Mouse (Mus musculus) midbrain, embryonic 14.5 days (tissue): ENCODE measurements around the gene Klhl32. TPM values are rescaled to one million over a fixed set of nuclear protein-coding genes. Genes with fewer than 3 reads are reported as not detected.
A peak's percentile ranks its signal among the peaks of the same experiment; 100 is the strongest.

ENCODE experiments used
- ATAC-seq: fragments of 200-750 bp; cut with Nextera tagmentation; 2 replicates; pipeline ENCODE4 v1.8.0; 2017; ENCODE audit warnings: moderate number of reproducible peaks, moderate library complexity; ENCODE audit not compliant: low FRiP score, low TSS enrichment
- DNase-seq: peaks from one replicate; pipeline ENCODE4 v3.0.0-alpha.2; 2015
- H3K27ac ChIP-seq: fragments of 300-500 bp; sonication (generic); replicated peaks from 2 replicates; pipeline ENCODE4 v1.5.1; 2014; ENCODE audit warnings: mild to moderate bottlenecking, low read depth, low read length, moderate library complexity
- H3K27me3 ChIP-seq: fragments of 300-500 bp; sonication (generic); 2 replicates; pipeline ENCODE4 v1.6.1; 2014; ENCODE audit warnings: low read length, control low read depth, mixed read lengths; ENCODE audit not compliant: control insufficient read depth, insufficient read depth
- H3K36me3 ChIP-seq: fragments of 300-500 bp; sonication (generic); 2 replicates; pipeline ENCODE4 v1.6.1; 2014; ENCODE audit warnings: low read length, control low read depth; ENCODE audit not compliant: control insufficient read depth, insufficient read depth
- H3K4me1 ChIP-seq: fragments of 300-500 bp; sonication (generic); 2 replicates; pipeline ENCODE4 v1.6.1; 2014; ENCODE audit warnings: mild to moderate bottlenecking, antibody characterized with exemption, low read length, control low read depth; ENCODE audit not compliant: control insufficient read depth, insufficient read depth
- H3K4me2 ChIP-seq: fragments of 300-500 bp; sonication (generic); 2 replicates; pipeline ENCODE4 v1.6.1; 2014; ENCODE audit warnings: mild to moderate bottlenecking, low read length, moderate library complexity
- H3K4me3 ChIP-seq: fragments of 300-500 bp; sonication (generic); replicated peaks from 2 replicates; pipeline ENCODE4 v1.5.1; 2014; ENCODE audit warnings: low read depth, low read length
- H3K9ac ChIP-seq: fragments of 300-500 bp; sonication (generic); replicated peaks from 2 replicates; pipeline ENCODE4 v1.6.1; 2014; ENCODE audit warnings: mild to moderate bottlenecking, low read length, moderate library complexity
- H3K9me3 ChIP-seq: fragments of 300-500 bp; sonication (generic); 2 replicates; pipeline ENCODE4 v1.6.1; 2016; ENCODE audit warnings: low read length, control low read depth, mixed read lengths; ENCODE audit not compliant: control insufficient read depth
- WGBS: fragments of 180-500 bp; shearing (Covaris S2); extraction: QIAGEN DNeasy Blood & Tissue Kit; methylation state at CpG from one replicate; pipeline ENCODE4 v1.1.7; 2014; 5-methylcytosine and 5-hydroxymethylcytosine counted together
- polyA plus RNA-seq: library from polyadenylated mRNA; unstranded; fragments of >200 nt; fragmentation: Nextera tagmentation; extraction: Ambion mirVana; gene quantifications from 2 replicates; pipeline ENCODE4 v1.2.1, GENCODE M21; 2014

Gene Klhl32
- polyA plus RNA-seq, 1 experiment from 2014 or later: 22.3 TPM

DNA sequence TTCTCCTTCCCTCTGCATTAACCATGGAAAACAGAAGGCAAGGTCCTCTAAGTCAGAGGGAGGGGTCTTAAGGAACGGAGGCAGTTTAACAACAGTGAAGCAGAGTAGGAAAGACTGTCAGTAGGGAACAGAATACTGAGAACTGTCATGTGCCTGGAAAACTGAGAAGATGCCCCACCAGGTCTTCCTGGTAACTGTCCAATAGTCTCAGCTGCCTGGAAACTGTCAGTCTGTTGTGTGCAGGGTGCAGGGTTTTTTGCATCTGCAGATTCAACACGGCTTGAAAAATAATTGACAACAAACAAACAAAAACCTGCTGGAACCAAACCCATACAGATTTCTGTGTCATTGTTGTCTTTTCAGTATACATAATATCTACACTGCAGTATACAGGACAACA lies 208.6 kb downstream of the Klhl32 start:
- 83% methylated on average over 2 of the region's 2 CpGs for WGBS
- no peak overlapping the region for H3K27ac ChIP-seq
- ATAC-seq (no peak), DNase-seq (no peak)
- H3K4me3 ChIP-seq: no peak overlapping the region
- no peaks in the 10 kb centered on the region for H3K9me3 ChIP-seq
- no peaks in the 10 kb centered on the region for H3K4me1 ChIP-seq
- H3K9ac ChIP-seq: no peak overlapping the region
- no peaks in the 10 kb centered on the region for H3K27me3 ChIP-seq
- H3K4me2 ChIP-seq: no peak overlapping the region
- no peaks in the 10 kb centered on the region for H3K36me3 ChIP-seq

GRCm38 (mm10) chr4:24631177-24631911 lies 219.6 kb downstream of the Klhl32 start:
- H3K4me1 ChIP-seq: peaks cover 10% of the 10 kb centered on the region
- no peaks in the 10 kb centered on the region for H3K36me3 ChIP-seq
- 0 out of 2 replicates have a peak overlapping the region, but pooled peaks have one; percentile 29 for H3K9ac ChIP-seq
- H3K27me3 ChIP-seq: no peaks in the 10 kb centered on the region
- H3K4me3 ChIP-seq: no peak overlapping the region
- peak overlapping the region; percentile 70 for H3K27ac ChIP-seq
- ATAC-seq (peak; percentile 67), DNase-seq (peak; percentile 52)
- WGBS: 47% methylated on average over 9 of the region's 9 CpGs
- H3K9me3 ChIP-seq: no peaks in the 10 kb centered on the region
- H3K4me2 ChIP-seq: no peak overlapping the region

GRCm38 (mm10) chr4:24630430-24630829 lies 220.5 kb downstream of the Klhl32 start:
- Histone ChIP-seq H3K27me3 (no peaks in the 10 kb centered on the region), H3K4me3 (no peak overlapping the region), H3K4me2 (no peak overlapping the region), H3K27ac (no peak overlapping the region), H3K4me1 (peaks cover 10% of the 10 kb centered on the region), H3K9ac (no peak overlapping the region), H3K36me3 (no peaks in the 10 kb centered on the region), H3K9me3 (no peaks in the 10 kb centered on the region)
- ATAC-seq (no peak), DNase-seq (no peak)
- WGBS: 65% methylated on average over 2 of the region's 2 CpGs

DNA sequence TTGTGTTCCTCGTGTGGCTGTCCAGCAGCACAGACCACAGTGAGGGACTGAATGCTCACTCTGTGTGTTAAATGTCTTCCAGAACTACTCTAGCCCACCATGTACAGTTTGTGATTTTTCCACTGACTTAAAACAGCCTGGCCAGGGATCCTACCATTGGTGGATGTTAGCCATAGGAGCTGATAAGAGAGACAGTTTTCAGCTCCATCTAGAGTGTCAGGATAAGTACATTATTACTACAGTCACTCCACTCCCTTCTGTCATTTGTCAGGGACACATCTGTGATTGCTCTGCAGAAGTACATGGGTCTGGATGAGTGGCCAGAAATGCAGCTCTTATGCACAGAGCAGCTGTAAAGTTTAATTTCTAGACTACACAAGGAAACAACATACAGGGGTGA lies 223.1 kb downstream of the Klhl32 start:
- WGBS: 50% methylated on average over 1 of the region's 1 CpGs
- no peak overlapping the region for H3K4me2 ChIP-seq
- no peak overlapping the region for H3K9ac ChIP-seq
- no peak overlapping the region for H3K4me3 ChIP-seq
- no peak overlapping the region for H3K27ac ChIP-seq
- ATAC-seq: 0 out of 2 replicates have a peak, but pooled peaks have one; percentile 3
- DNase-seq: no peak
- no peaks in the 10 kb centered on the region for H3K36me3 ChIP-seq
- peaks cover 10% of the 10 kb centered on the region for H3K4me1 ChIP-seq
- no peaks in the 10 kb centered on the region for H3K27me3 ChIP-seq
- H3K9me3 ChIP-seq: no peaks in the 10 kb centered on the region

GRCm38 (mm10) chr4:24626686-24627085 lies 224.2 kb downstream of the Klhl32 start:
- 80% methylated on average over 4 of the region's 4 CpGs for WGBS

DNA sequence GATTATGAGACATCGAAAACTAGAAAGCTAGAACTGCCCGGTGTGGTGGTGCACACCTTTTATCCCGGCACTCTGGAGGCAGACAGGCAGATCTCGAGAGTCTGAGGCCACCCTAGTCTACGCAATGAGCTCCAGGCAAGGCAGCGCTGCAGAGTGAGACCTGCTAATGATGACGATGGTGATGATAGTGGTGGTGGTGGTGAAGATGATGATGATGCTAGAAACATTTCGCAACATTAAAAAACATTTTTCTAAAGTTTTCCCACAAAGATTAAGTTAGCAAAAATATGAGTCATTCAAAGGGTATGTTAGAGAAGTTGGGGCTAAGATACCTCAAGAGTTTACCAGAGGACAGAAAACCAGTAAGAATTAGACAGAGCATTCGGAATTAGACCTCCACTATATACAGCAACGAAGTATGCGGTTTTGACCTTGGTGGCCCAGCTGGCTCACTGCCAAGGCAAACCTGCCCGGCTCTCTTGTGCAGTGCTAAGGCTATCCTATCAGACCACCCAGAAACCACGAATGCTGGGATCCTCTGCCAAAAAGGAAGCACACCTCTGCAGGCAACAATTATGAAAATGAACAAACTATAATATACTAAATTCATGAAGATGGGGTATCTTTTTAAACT lies 224.9 kb downstream of the Klhl32 start:
- no peak overlapping the region for H3K9ac ChIP-seq
- DNase-seq (no peak), ATAC-seq (0 out of 2 replicates have a peak, but pooled peaks have one; percentile 46)
- H3K4me1 ChIP-seq: peaks cover 1% of the 10 kb centered on the region
- H3K27ac ChIP-seq: no peak overlapping the region
- no peak overlapping the region for H3K4me3 ChIP-seq
- H3K9me3 ChIP-seq: no peaks in the 10 kb centered on the region
- 85% methylated on average over 13 of the region's 13 CpGs for WGBS
- H3K27me3 ChIP-seq: no peaks in the 10 kb centered on the region
- no peaks in the 10 kb centered on the region for H3K36me3 ChIP-seq
- H3K4me2 ChIP-seq: no peak overlapping the region

More at GRCm38 (mm10) chr4:24626686-24627085, 224.2 kb downstream of the Klhl32 start:
- H3K4me2 ChIP-seq: no peak overlapping the region
- H3K9ac ChIP-seq: no peak overlapping the region
- H3K4me3 ChIP-seq: no peak overlapping the region
- no peaks in the 10 kb centered on the region for H3K36me3 ChIP-seq
- DNase-seq: no peak
- peaks cover 7% of the 10 kb centered on the region for H3K4me1 ChIP-seq
- H3K27me3 ChIP-seq: no peaks in the 10 kb centered on the region
- H3K27ac ChIP-seq: no peak overlapping the region
- no peaks in the 10 kb centered on the region for H3K9me3 ChIP-seq
- no peak for ATAC-seq

DNA sequence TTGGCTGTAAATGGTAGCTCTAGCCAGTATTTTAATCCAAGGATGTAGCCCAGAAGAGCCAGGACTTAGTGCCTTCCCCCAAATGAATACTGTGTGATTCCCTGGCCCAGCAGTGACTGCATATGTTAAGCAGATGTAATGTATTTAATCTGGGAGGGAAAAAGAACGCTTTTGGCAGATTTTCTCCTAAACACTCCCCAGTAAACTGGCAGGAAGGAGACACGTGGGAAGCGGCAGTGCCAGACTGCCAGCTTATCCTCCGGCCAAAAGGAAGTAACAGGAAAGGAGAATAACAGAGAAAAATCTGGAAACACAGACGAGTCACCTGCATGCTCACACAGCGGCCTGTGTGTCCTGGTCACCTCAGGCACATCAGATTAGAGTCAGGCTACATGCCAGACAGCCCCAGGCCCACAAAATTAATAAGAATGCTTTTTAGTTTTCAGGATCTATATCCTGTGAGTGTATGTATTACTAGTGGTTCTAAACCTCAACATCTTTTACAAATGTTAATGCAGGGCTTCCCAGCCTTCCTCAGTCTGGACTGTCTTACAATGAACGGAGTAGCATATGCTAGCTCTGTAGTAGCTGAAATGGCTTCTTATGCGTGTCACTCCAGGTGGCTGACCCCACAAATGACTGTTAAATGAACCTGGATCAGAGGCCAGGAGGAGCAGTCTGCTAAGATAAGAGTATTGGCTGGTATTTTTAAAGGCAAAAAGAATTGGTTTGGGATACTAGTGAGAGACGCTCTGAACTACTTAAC lies 229.3 kb downstream of the Klhl32 start:
- Histone ChIP-seq H3K9me3 (no peaks in the 10 kb centered on the region), H3K27ac (no peak overlapping the region), H3K36me3 (no peaks in the 10 kb centered on the region), H3K9ac (no peak overlapping the region), H3K4me3 (no peak overlapping the region), H3K4me2 (no peak overlapping the region), H3K27me3 (no peaks in the 10 kb centered on the region), H3K4me1 (no peaks in the 10 kb centered on the region)
- no peak for ATAC-seq
- WGBS: 77% methylated on average over 9 of the region's 9 CpGs
- no peak for DNase-seq

DNA sequence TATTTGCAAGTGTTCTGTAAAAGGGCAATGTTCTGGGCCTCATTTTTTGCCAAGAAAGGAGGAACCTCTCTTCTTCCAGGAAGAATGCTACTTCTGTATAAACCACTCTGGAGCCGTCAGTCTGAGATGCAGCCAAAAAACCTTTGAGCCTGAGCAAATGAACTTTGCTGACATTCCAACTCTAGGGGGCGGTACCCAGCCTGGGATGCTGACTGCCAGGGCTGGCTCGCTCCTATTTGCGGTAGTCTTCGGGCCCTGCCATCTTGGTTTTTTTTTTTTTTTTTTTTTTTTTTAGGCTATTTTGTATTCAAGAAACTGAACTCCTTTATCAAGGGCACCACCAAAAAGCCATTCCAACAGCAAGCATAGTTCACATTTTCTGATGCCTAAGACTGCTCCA lies 230.5 kb downstream of the Klhl32 start:
- no peaks in the 10 kb centered on the region for H3K27me3 ChIP-seq
- no peaks in the 10 kb centered on the region for H3K4me1 ChIP-seq
- ATAC-seq: no peak
- H3K9ac ChIP-seq: no peak overlapping the region
- H3K36me3 ChIP-seq: no peaks in the 10 kb centered on the region
- WGBS: 89% methylated on average over 5 of the region's 5 CpGs
- no peaks in the 10 kb centered on the region for H3K9me3 ChIP-seq
- H3K4me2 ChIP-seq: no peak overlapping the region
- H3K27ac ChIP-seq: no peak overlapping the region
- no peak overlapping the region for H3K4me3 ChIP-seq
- no peak for DNase-seq
